7 mouse cellular contexts compared by ENCODE assay signal in genomic region chr11:116980313-116980712, GRCm38 (mm10).
DNase-seq lines count a peak whose midpoint lies in the region; ATAC-seq lines count a peak whose summit lies in the region.

No protein-coding gene starts in this region.

- WGBS in kidney, embryonic 15.5 days = 32% methylated on average over 5 of the region's 5 CpGs
- 46% methylated on average over 5 of the region's 5 CpGs for WGBS in forebrain, embryonic 12.5 days
- WGBS in intestine, embryonic 16.5 days = 29% methylated on average over 5 of the region's 5 CpGs
- 22% methylated on average over 5 of the region's 5 CpGs for WGBS in neural tube, embryonic 15.5 days

- no peak for DNase-seq in kidney, adult 11 months
- DNase-seq in layer of hippocampus, postnatal 25 days (ENCODE audit: extremely low spot score in 1 of 2, low spot score in 1 of 2) = no peak
- DNase-seq in layer of hippocampus, adult 11-12 months (ENCODE audit: low spot score) = no peak

- H3K4me1 ChIP-seq in kidney, embryonic 15.5 days = peaks cover 11% of the 10 kb centered on the region
- H3K4me1 ChIP-seq in forebrain, embryonic 12.5 days = peaks cover 13% of the 10 kb centered on the region
- peaks cover 12% of the 10 kb centered on the region for H3K4me1 ChIP-seq in intestine, embryonic 16.5 days (ENCODE audit: control insufficient read depth, insufficient read depth, low read length)
- H3K4me1 ChIP-seq in neural tube, embryonic 15.5 days = peaks cover 16% of the 10 kb centered on the region

- ATAC-seq in kidney, embryonic 15.5 days (replicated peaks; ENCODE audit: low FRiP score) = peak; percentile 22; the same call in 1 of the 2 replicates
- ATAC-seq in forebrain, embryonic 12.5 days (ENCODE audit: low FRiP score) = peak; percentile 60
- ATAC-seq in intestine, embryonic 16.5 days = peak; percentile 58; the same call in 1 of the 2 replicates
- 0 out of 2 replicates have a peak, but pooled peaks have one; percentile 26 for ATAC-seq in neural tube, embryonic 15.5 days (ENCODE audit: low FRiP score)

- H3K4me3 ChIP-seq in kidney, embryonic 15.5 days (replicated peaks) = no peak overlapping the region
- H3K4me3 ChIP-seq in forebrain, embryonic 12.5 days (replicated peaks) = no peak overlapping the region
- H3K4me3 ChIP-seq in intestine, embryonic 16.5 days (ENCODE audit: low read length) = no peak overlapping the region
- H3K4me3 ChIP-seq in neural tube, embryonic 15.5 days (replicated peaks) = no peak overlapping the region

- H3K36me3 ChIP-seq in kidney, embryonic 15.5 days = no peaks in the 10 kb centered on the region
- H3K36me3 ChIP-seq in forebrain, embryonic 12.5 days (replicated peaks) = peaks cover 46% of the 10 kb centered on the region
- no peaks in the 10 kb centered on the region for H3K36me3 ChIP-seq in intestine, embryonic 16.5 days (ENCODE audit: control insufficient read depth, insufficient read depth, low read length)
- peaks cover 34% of the 10 kb centered on the region for H3K36me3 ChIP-seq in neural tube, embryonic 15.5 days

- H3K9me3 ChIP-seq in kidney, embryonic 15.5 days (replicated peaks) = no peaks in the 10 kb centered on the region
- H3K9me3 ChIP-seq in forebrain, embryonic 12.5 days = no peaks in the 10 kb centered on the region
- no peaks in the 10 kb centered on the region for H3K9me3 ChIP-seq in intestine, embryonic 16.5 days (ENCODE audit: control insufficient read depth, low read length)
- H3K9me3 ChIP-seq in neural tube, embryonic 15.5 days (replicated peaks) = no peaks in the 10 kb centered on the region

- H3K9ac ChIP-seq in kidney, embryonic 15.5 days = no peak overlapping the region
- no peak overlapping the region for H3K9ac ChIP-seq in forebrain, embryonic 12.5 days
- H3K9ac ChIP-seq in intestine, embryonic 16.5 days (ENCODE audit: low read depth, low read length) = no peak overlapping the region
- no peak overlapping the region for H3K9ac ChIP-seq in neural tube, embryonic 15.5 days (replicated peaks)

- no peak overlapping the region for H3K4me2 ChIP-seq in kidney, embryonic 15.5 days
- H3K4me2 ChIP-seq in forebrain, embryonic 12.5 days = no peak overlapping the region
- H3K4me2 ChIP-seq in intestine, embryonic 16.5 days (ENCODE audit: low read depth, low read length) = no peak overlapping the region
- no peak overlapping the region for H3K4me2 ChIP-seq in neural tube, embryonic 15.5 days

- no peak overlapping the region for H3K27ac ChIP-seq in kidney, embryonic 15.5 days
- H3K27ac ChIP-seq in forebrain, embryonic 12.5 days = peak overlapping the region; percentile 62
- H3K27ac ChIP-seq in intestine, embryonic 16.5 days (ENCODE audit: low read length) = no peak overlapping the region
- H3K27ac ChIP-seq in neural tube, embryonic 15.5 days (replicated peaks) = peak overlapping the region; percentile 52; the same call in 1 of the 2 replicates

- 0 out of 2 replicates have a peak, but pooled peaks cover 8% of the 10 kb centered on the region for H3K27me3 ChIP-seq in kidney, embryonic 15.5 days
- H3K27me3 ChIP-seq in forebrain, embryonic 12.5 days = no peaks in the 10 kb centered on the region
- H3K27me3 ChIP-seq in intestine, embryonic 16.5 days (replicated peaks; ENCODE audit: control insufficient read depth, insufficient read depth, low read length) = no peaks in the 10 kb centered on the region
- no peaks in the 10 kb centered on the region for H3K27me3 ChIP-seq in neural tube, embryonic 15.5 days (replicated peaks)

Comparison
In these comparisons a context has a peak if more than half of its experiments do, and no peak if none do; other contexts are left out.
1. H3K27ac ChIP-seq: peak in forebrain, embryonic 12.5 days (single experiment) and neural tube, embryonic 15.5 days (single experiment); none in kidney, embryonic 15.5 days (single experiment) and intestine, embryonic 16.5 days (single experiment).
2. Peak in every context shown above with its lines, with median percentiles within 50 percentile points of each other: ATAC-seq.